Mouse (Mus musculus) CD4-positive, CD25-positive, alpha-beta regulatory T cell, adult 4 months (primary cell): Measurements from ENCODE around the gene Akt2. TPM values are rescaled to one million over a fixed set of nuclear protein-coding genes. Genes with fewer than 3 reads are reported as not detected.
A peak's percentile ranks its signal among the peaks of the same experiment; 100 is the strongest.
"Not testable (repeated sequence)": the region's sequence is repeated elsewhere in the genome, so short reads cannot be mapped to it uniquely, and the experiment has no call there.

Experiments used
- ATAC-seq: one replicate; pipeline ENCODE4 v1.8.0; 2017
- polyA plus RNA-seq, 2 experiments: library from polyadenylated mRNA; unstranded; fragments of 100-300 nt; shearing (Covaris generic); gene quantifications; one replicate each; pipeline ENCODE4 v1.2.1; 2017

The Akt2 gene
- polyA plus RNA-seq, 2 experiments from 2014 or later: 39.2 to 57.3 TPM

GRCm38 (mm10) chr7:27613751-27614499 lies 22.6 kb downstream of the Akt2 start:
- no peak for ATAC-seq

- no peak for ATAC-seq
Measured at GRCm38 (mm10) chr7:27621028-27621427, 29.7 kb downstream of the Akt2 start.

GRCm38 (mm10) chr7:27622234-27622633 lies 30.9 kb downstream of the Akt2 start:
- no peak for ATAC-seq

- ATAC-seq: no peak
Measured at GRCm38 (mm10) chr7:27624967-27625366, 33.6 kb downstream of the Akt2 start.

DNA sequence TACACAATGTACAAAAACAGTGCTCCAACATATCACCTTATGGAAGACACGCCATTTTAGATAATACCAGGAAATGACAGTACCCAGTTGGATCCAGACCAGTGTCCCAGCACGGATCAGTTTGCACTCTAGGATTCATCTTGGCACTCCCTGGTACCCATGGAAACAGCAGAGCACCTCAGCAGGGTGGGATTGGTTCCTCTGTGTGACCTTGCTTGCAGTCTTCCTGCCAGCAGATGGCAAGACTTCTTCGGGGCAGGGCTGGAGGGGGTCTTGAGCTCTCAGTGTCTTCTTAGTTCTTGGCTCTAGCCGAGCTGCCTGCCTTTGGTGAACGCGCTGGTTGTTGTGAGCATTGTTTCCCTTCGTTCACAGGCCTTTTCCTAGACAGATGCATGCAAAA lies 36.4 kb downstream of the Akt2 start:
- ATAC-seq: no peak

- no peak for ATAC-seq
Measured at GRCm38 (mm10) chr7:27628190-27628589, 36.8 kb downstream of the Akt2 start.

DNA sequence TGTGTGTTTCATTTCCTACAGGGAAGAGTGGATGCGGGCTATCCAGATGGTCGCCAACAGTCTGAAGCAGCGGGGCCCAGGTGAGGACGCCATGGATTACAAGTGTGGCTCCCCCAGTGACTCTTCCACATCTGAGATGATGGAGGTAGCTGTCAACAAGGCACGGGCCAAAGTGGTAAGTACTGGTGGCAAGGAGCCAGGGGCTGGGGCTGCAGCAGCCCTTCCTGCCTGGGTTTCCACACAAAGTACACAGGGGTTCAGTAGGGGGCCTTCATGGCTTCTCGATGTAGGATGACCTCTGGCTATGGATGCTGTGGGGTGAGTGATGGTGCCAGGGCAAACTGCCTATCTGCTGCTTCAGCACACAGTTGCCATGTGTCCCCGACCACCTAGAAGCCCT lies 37.5 kb downstream of the Akt2 start:
- not testable (repeated sequence) for ATAC-seq

GRCm38 (mm10) chr7:27631439-27631838 lies 40.1 kb downstream of the Akt2 start:
- no peak for ATAC-seq

DNA sequence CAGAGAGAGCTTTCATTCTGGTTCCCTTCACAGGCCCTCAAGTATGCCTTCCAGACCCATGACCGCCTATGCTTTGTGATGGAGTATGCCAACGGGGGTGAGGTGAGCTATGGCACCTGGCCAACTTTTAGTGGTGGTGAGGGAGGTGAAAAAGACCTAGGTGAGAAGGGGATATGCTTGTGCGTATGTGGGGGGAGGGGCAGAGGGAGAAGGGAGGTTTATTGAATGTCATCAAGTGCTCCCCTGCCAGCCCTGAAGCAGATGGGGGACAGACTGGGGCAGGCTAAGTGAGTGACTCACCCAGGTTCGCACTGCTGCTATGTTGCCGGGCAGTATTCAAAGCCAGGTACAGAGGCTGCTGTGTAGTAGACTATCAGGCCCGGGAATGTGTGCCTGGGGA lies 41.8 kb downstream of the Akt2 start:
- ATAC-seq: no peak

DNA sequence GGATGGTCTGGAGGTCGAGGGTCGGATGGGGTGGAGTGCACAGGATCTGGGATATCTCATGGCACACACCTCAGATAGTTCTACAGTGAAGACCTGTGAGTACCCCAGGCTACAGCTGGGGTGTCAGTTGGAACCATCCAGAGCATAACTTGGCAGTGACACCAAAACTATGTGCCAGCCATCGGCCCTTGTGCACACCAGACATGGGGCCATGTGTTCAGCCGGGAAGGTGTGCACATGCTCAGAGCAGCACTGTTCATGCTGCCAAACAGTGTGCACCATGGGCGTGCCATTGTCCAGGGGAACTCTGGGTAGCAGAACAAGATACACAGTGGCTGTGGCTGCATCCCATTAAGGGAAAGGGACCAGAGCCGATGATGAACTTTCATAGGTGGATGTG lies 43.3 kb downstream of the Akt2 start:
- no peak for ATAC-seq

DNA sequence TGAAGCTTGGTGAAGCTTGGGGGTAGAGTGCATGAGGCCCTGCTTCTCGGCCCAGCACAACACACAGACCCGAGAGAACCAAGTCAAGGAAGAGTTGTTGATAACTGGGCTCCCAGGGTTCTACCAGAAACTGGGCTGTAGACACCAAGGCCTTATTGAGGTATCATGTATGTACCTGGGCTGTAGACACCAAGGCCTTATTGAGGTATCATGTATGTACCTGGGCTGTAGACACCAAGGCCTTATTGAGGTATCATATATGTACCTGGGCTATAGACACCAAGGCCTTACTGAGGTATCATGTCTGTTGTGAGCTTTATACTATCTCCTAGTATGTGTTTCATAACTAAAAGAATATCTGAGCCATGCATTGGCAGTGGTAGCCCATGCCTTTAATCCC lies 43.7 kb downstream of the Akt2 start:
- ATAC-seq: not testable (repeated sequence)

- no peak for ATAC-seq
Measured at GRCm38 (mm10) chr7:27644471-27644870, 53.1 kb downstream of the Akt2 start.

DNA sequence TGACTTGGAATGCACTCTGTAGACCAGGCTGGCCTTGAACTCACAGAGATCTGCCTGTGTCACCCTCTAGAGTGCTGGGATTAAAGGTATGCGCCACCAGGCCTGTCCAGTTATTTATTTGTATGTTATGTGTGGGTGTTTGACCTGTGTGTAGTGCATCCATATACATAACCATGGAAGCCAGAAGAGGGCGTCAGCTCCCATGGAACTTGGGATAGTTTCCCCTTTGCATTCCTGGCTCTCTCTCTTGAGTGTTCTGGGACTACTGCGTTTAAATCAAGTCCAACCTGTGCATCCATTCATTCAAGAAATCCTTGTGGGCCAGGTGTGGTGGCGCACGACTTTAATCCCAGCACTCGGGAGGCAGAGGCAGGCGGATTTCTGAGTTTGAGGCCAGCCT lies 55.2 kb downstream of the Akt2 start:
- no peak for ATAC-seq

GRCm38 (mm10) chr7:27647281-27648002 lies 56.1 kb downstream of the Akt2 start:
- no peak for ATAC-seq

GRCm38 (mm10) chr7:27649723-27650122 lies 58.4 kb downstream of the Akt2 start:
- no peak for ATAC-seq

DNA sequence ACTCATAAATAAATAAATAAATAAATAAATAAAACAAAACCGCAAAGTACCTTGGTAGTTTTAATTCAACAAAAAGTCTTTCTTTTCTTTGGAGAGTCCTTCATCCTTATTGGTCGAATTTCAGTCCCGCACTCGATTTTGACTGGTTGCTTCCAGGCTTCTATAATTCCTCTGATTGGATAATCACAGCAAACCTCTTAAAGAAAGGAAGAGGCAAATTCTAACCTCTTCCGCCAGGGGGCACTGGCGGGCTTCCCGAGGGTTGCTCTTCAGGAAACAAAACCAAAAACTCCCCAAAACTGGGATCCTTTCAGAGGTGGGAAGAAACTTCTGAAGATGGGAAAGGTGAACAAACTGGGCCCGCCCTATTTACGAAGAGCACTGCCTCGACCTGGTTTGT lies 59.6 kb downstream of the Akt2 start:
- ATAC-seq: peak; percentile 74

DNA sequence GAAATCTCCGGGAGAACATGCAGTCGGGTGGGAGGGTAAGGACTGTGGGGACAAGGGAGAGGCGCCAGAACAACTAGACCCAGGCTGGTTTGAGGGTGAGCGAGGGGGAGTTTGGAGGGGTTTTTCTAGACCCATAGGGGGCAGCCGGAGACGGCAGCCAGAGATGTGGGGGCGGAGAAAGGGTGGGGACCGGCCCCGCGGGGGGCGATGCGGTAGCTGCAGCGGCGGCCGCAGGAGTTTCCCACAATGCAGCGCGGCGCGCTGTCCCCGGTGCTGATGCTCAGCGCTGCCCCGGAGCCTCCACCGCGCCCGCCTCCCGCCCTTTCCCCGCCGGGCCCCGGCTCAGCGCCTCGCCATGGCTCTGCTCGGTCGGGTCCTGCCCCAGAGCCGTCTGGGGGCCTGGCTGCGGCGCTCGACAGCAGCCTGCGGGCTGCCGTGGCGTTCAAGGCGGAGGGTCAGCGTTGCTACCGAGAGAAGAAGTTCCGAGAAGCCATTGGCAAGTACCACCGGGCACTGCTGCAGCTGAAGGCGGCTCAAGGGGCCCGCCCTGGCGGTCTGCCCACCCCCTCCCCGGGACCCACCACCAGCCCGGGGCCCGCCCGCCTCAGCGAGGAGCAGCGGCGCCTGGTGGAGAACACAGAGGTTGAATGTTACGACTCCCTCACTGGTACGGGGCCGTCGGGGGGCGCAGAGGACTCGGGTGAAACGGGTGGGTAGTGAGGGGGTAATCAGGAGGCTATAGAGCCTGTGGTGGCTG lies 62.5 kb downstream of the Akt2 start, which contains the start of gene Ttc9b:
Ttc9b (plus strand) TSS at position 235 of the 757 bp plus-strand sequence.
- ATAC-seq: peak; percentile 43

- no peak for ATAC-seq
Measured at GRCm38 (mm10) chr7:27654607-27655276, 63.4 kb downstream of the Akt2 start.

GRCm38 (mm10) chr7:27655545-27655944 lies 64.2 kb downstream of the Akt2 start:
- ATAC-seq: no peak

DNA sequence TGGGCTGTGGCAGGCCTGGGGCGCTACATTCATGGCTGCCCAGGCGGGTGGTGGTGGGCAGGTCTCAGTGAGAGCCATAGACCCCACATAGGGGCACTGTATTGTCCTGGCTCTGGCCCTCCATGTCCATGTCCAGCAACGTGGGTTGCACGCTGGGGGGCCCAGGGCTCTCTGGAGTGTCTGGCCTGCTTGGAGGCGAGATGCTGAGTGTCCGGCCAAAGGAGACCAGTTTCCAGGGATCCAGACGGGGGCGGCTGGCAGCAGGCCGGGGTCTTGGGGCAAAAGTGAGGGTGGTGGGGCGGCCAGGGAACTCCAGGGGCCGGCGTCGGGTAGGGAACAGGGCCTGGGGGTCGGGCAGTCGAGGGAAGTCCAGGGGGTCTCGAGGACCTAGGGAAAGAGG lies 65.2 kb downstream of the Akt2 start:
- ATAC-seq: no peak

DNA sequence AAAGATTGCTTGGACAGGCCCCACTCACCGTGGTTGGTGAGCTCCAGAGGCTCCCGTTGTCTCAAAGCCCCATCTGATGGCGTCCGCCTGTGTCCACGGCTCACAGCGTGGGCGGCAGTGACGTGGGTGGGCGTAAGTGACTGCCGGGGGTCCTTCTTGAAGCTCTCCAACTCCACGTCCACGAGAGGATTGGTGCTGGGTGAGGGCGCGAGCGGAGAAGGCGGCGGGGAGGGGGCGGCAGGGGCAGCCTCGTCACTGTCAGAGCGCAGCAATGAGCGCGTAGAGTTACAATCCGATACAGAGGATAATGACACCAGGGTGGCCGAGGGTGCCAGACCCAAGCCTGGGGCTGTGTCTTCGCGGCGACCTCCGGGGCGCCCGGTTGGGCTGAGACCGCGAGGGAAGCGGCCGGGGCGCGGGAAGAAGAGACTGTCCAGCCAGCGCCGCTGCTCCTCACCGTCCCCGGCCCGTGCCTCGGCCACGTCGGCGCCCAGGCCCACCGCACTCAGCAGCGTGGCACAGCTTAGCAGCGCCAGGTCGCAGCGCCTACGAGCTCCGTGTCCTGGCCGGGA lies 66.6 kb downstream of the Akt2 start:
- ATAC-seq: no peak
